Mouse (Mus musculus) midbrain, embryonic 15.5 days (tissue): ENCODE results near the gene Dnajc24. TPM values are rescaled to one million over a fixed set of nuclear protein-coding genes. Genes with fewer than 3 reads are reported as not detected.
A peak's percentile ranks its signal among the peaks of the same experiment; 100 is the strongest.

Experiments used
- ATAC-seq: fragments of 200-750 bp; cut with Nextera tagmentation; replicated peaks from 2 replicates; pipeline ENCODE4 v1.8.0; 2017; ENCODE audit warnings: moderate TSS enrichment
- H3K27ac ChIP-seq: fragments of 300-500 bp; sonication (generic); 2 replicates; pipeline ENCODE4 v1.5.1; 2015; ENCODE audit warnings: mild to moderate bottlenecking, inconsistent platforms
- H3K27me3 ChIP-seq: fragments of 300-500 bp; sonication (generic); replicated peaks from 2 replicates; pipeline ENCODE4 v1.6.1; 2015; ENCODE audit warnings: inconsistent platforms
- H3K36me3 ChIP-seq: fragments of 300-500 bp; sonication (generic); replicated peaks from 2 replicates; pipeline ENCODE4 v1.6.1; 2015; ENCODE audit warnings: inconsistent platforms
- H3K4me1 ChIP-seq: fragments of 300-500 bp; sonication (generic); 2 replicates; pipeline ENCODE4 v1.6.1; 2015; ENCODE audit warnings: inconsistent platforms
- H3K4me2 ChIP-seq: fragments of 300-500 bp; sonication (generic); 2 replicates; pipeline ENCODE4 v1.6.1; 2015; ENCODE audit warnings: inconsistent platforms, mild to moderate bottlenecking, moderate library complexity
- H3K4me3 ChIP-seq: fragments of 300-500 bp; sonication (generic); 2 replicates; pipeline ENCODE4 v1.5.1; 2015; ENCODE audit warnings: mild to moderate bottlenecking, inconsistent platforms
- H3K9ac ChIP-seq: fragments of 300-500 bp; sonication (generic); 2 replicates; pipeline ENCODE4 v1.6.1; 2015; ENCODE audit warnings: mild to moderate bottlenecking, inconsistent platforms
- H3K9me3 ChIP-seq: fragments of 300-500 bp; sonication (generic); 2 replicates; pipeline ENCODE4 v1.6.1; 2016; ENCODE audit warnings: inconsistent platforms
- WGBS: fragments of 180-500 bp; shearing (Covaris S2); methylation state at CpG from one replicate; pipeline ENCODE4 v1.1.7; 2015; ENCODE audit warnings: mixed read lengths; 5-methylcytosine and 5-hydroxymethylcytosine counted together
- microRNA-seq: library from miRNA; unstranded; fragments of <30 nt; microRNA quantifications from one replicate; pipeline ENCODE4, GENCODE M21; 2016
- polyA plus RNA-seq: library from polyadenylated mRNA; unstranded; fragments of >200 nt; fragmentation: Nextera tagmentation; extraction: Ambion mirVana; gene quantifications from 2 replicates; pipeline ENCODE4 v1.2.1, GENCODE M21; 2015

Gene Dnajc24
- polyA plus RNA-seq, 1 experiment from 2014 or later = 27.1 TPM

DNA sequence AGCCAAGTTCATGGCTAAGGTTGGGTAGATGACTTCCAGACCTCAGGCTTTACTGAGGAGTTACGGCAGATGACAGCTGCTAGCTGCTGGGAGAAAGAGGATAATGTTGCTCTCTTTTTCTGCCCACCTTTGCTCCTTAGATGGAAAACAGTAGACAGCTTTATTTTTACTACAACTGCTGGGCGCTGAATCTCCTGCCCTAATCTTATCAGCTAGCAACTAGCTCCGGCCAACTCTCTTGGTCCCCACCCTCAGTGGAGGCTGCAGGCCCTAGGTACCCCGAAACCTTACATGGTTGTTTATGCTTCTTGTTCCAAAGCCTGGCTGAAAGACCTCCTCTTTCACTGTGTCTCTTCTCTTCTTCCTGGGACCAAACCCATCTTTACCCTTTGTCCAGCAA, 49.5 kb downstream of the Dnajc24 start:
- WGBS = 94% methylated on average over 4 of the region's 4 CpGs
- no peak overlapping the region for H3K4me3 ChIP-seq

DNA sequence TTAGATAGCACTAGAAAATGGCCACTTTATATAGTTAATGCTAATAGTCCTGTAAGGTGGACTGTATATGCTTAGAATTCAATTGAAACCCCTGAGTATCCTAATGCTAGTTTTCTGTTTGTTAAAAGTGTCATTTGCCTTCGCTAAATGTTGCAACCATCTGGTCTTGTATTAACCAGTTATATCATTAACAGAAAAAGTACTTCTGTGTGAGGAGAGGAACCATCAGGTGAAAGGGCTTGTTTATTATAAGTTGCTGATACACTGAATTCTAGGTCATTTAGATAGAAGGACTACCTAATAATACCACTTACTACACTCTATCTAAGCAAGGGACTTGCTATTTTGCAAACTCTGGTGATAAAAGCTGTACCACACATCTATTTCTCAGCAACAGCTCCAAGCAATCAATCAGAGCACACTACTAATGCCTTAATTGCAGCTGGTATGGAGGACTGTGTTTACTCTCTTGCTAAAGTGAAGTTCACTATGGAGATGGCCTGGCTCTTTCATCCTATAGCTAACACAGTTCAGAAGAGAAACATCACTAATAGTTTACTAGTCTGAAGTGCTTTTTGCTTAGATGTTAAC, 51.9 kb downstream of the Dnajc24 start:
- ATAC-seq = no peak
- Histone ChIP-seq H3K9ac (no peak overlapping the region), H3K27ac (no peak overlapping the region), H3K4me1 (no peaks in the 10 kb centered on the region), H3K36me3 (no peaks in the 10 kb centered on the region), H3K9me3 (no peaks in the 10 kb centered on the region), H3K4me3 (no peak overlapping the region), H3K27me3 (no peaks in the 10 kb centered on the region), H3K4me2 (no peak overlapping the region)
- 96% methylated on average over 1 of the region's 1 CpGs for WGBS

More for the DNA sequence above, 49.5 kb downstream of the Dnajc24 start:
- ATAC-seq = no peak
- Histone ChIP-seq H3K9ac (no peak overlapping the region), H3K9me3 (no peaks in the 10 kb centered on the region), H3K36me3 (no peaks in the 10 kb centered on the region), H3K27ac (no peak overlapping the region), H3K27me3 (no peaks in the 10 kb centered on the region), H3K4me1 (no peaks in the 10 kb centered on the region), H3K4me2 (no peak overlapping the region)

GRCm38 (mm10) chr2:105950131-105950530, 53.2 kb downstream of the Dnajc24 start:
- Histone ChIP-seq H3K27me3 (no peaks in the 10 kb centered on the region), H3K9me3 (no peaks in the 10 kb centered on the region)
- ATAC-seq = no peak

GRCm38 (mm10) chr2:105917623-105918346, 85.6 kb downstream of the Dnajc24 start:
- H3K4me1 ChIP-seq = peaks cover 11% of the 10 kb centered on the region; the same call in 1 of the 2 replicates
- peaks cover 7% of the 10 kb centered on the region for H3K27me3 ChIP-seq
- no peak overlapping the region for H3K27ac ChIP-seq
- WGBS = 27% methylated on average over 5 of the region's 5 CpGs
- no peak overlapping the region for H3K4me3 ChIP-seq
- no peaks in the 10 kb centered on the region for H3K36me3 ChIP-seq
- H3K9ac ChIP-seq = no peak overlapping the region
- no peaks in the 10 kb centered on the region for H3K9me3 ChIP-seq
- peak; percentile 75 for ATAC-seq
- no peak overlapping the region for H3K4me2 ChIP-seq

More at GRCm38 (mm10) chr2:105950131-105950530, 53.2 kb downstream of the Dnajc24 start:
- Histone ChIP-seq H3K36me3 (no peaks in the 10 kb centered on the region), H3K4me1 (no peaks in the 10 kb centered on the region), H3K27ac (no peak overlapping the region), H3K4me2 (no peak overlapping the region), H3K9ac (no peak overlapping the region), H3K4me3 (no peak overlapping the region)
- 89% methylated on average over 2 of the region's 2 CpGs for WGBS

Small RNA genes lying within 50 kb of the gene (microRNA-seq; reads per million reads assigned to microRNA genes)
- not detected for gene Gm22002

Other genes starting within 250 kb of the Dnajc24 start
- gene Elp4, start 99.0 kb downstream of the Dnajc24 start, polyA plus RNA-seq = 33.3 and 34.4 TPM in 2 replicates
- 82.6 and 86.3 TPM in 2 replicates for gene Immp1l, start 98.9 kb downstream of the Dnajc24 start, polyA plus RNA-seq